Mouse (Mus musculus) lung, embryonic 15.5 days (tissue): ENCODE measurements around the gene Neo1. TPM values are rescaled to one million over a fixed set of nuclear protein-coding genes. Genes with fewer than 3 reads are reported as not detected.
"Not testable (repeated sequence)": the region's sequence is repeated elsewhere in the genome, so short reads cannot be mapped to it uniquely, and the experiment has no call there.

Experiments used
- ATAC-seq: fragments of 200-750 bp; cut with Nextera tagmentation; 2 replicates; pipeline ENCODE4 v1.8.0; 2017; ENCODE audit warnings: moderate number of reproducible peaks, borderline replicate concordance; ENCODE audit not compliant: low FRiP score, low TSS enrichment; ENCODE audit errors: extremely low read depth
- H3K27ac ChIP-seq: fragments of 300-500 bp; sonication (generic); 2 replicates; pipeline ENCODE4 v1.5.1; 2015; ENCODE audit warnings: moderate library complexity, mild to moderate bottlenecking, inconsistent platforms
- H3K27me3 ChIP-seq: fragments of 300-500 bp; sonication (generic); 2 replicates; pipeline ENCODE4 v1.6.1; 2015; ENCODE audit warnings: inconsistent platforms
- H3K36me3 ChIP-seq: fragments of 300-500 bp; sonication (generic); 2 replicates; pipeline ENCODE4 v1.6.1; 2015; ENCODE audit warnings: inconsistent platforms
- H3K4me1 ChIP-seq: fragments of 300-500 bp; sonication (generic); 2 replicates; pipeline ENCODE4 v1.6.1; 2015; ENCODE audit warnings: inconsistent platforms
- H3K4me2 ChIP-seq: fragments of 300-500 bp; sonication (generic); 2 replicates; pipeline ENCODE4 v1.6.1; 2015; ENCODE audit warnings: inconsistent platforms, mild to moderate bottlenecking, moderate library complexity
- H3K4me3 ChIP-seq: fragments of 300-500 bp; sonication (generic); 2 replicates; pipeline ENCODE4 v1.5.1; 2015; ENCODE audit warnings: mild to moderate bottlenecking, inconsistent platforms
- H3K9ac ChIP-seq: fragments of 300-500 bp; sonication (generic); 2 replicates; pipeline ENCODE4 v1.6.1; 2015; ENCODE audit warnings: inconsistent platforms
- H3K9me3 ChIP-seq: fragments of 300-500 bp; sonication (generic); 2 replicates; pipeline ENCODE4 v1.6.1; 2016; ENCODE audit warnings: inconsistent platforms
- WGBS: fragments of 180-500 bp; shearing (Covaris S2); methylation state at CpG from one replicate; pipeline ENCODE4 v1.1.7; 2015; 5-methylcytosine and 5-hydroxymethylcytosine counted together
- polyA plus RNA-seq: library from polyadenylated mRNA; unstranded; fragments of >200 nt; fragmentation: Nextera tagmentation; extraction: Ambion mirVana; gene quantifications from 2 replicates; pipeline ENCODE4 v1.2.1, GENCODE M21; 2015

The Neo1 gene
- polyA plus RNA-seq, 1 experiment from 2014 or later = 44.0 TPM

- WGBS = 84% methylated on average over 2 of the region's 2 CpGs
- not testable (repeated sequence) for H3K9me3 ChIP-seq
Measured at GRCm38 (mm10) chr9:58971154-58971553, 65.1 kb downstream of the Neo1 start.

GRCm38 (mm10) chr9:58967371-58967770 is 68.9 kb downstream of the Neo1 start:
- 44% methylated on average over 2 of the region's 2 CpGs for WGBS
- no peak for ATAC-seq

More at GRCm38 (mm10) chr9:58971154-58971553, 65.1 kb downstream of the Neo1 start:
- ATAC-seq, H3K4me2 ChIP-seq, H3K9ac ChIP-seq, H3K4me3 ChIP-seq, H3K27me3 ChIP-seq, H3K36me3 ChIP-seq, H3K4me1 ChIP-seq, H3K27ac ChIP-seq: not testable (repeated sequence)

GRCm38 (mm10) chr9:58955507-58955906 is 80.7 kb downstream of the Neo1 start:
- ATAC-seq = no peak
- H3K27ac ChIP-seq = no peak overlapping the region
- no peaks in the 10 kb centered on the region for H3K9me3 ChIP-seq
- no peaks in the 10 kb centered on the region for H3K27me3 ChIP-seq
- no peak overlapping the region for H3K9ac ChIP-seq
- no peak overlapping the region for H3K4me3 ChIP-seq
- peaks cover 8% of the 10 kb centered on the region; the same call in 1 of the 2 replicates for H3K36me3 ChIP-seq
- WGBS = 64% methylated on average over 3 of the region's 3 CpGs
- H3K4me1 ChIP-seq = no peaks in the 10 kb centered on the region
- H3K4me2 ChIP-seq = no peak overlapping the region

More at GRCm38 (mm10) chr9:58967371-58967770, 68.9 kb downstream of the Neo1 start:
- Histone ChIP-seq H3K27me3 (no peaks in the 10 kb centered on the region), H3K9me3 (no peaks in the 10 kb centered on the region), H3K9ac (no peak overlapping the region), H3K27ac (no peak overlapping the region), H3K4me2 (no peak overlapping the region), H3K36me3 (no peaks in the 10 kb centered on the region), H3K4me3 (no peak overlapping the region), H3K4me1 (no peaks in the 10 kb centered on the region)

GRCm38 (mm10) chr9:58945910-58946309 is 90.3 kb downstream of the Neo1 start:
- 90% methylated on average over 1 of the region's 1 CpGs for WGBS
- not testable (repeated sequence) for H3K4me1 ChIP-seq, H3K4me3 ChIP-seq, H3K9ac ChIP-seq, H3K27me3 ChIP-seq, ATAC-seq, H3K36me3 ChIP-seq, H3K4me2 ChIP-seq, H3K27ac ChIP-seq, H3K9me3 ChIP-seq

- no peak for ATAC-seq
- 35% methylated on average over 2 of the region's 2 CpGs for WGBS
Measured at GRCm38 (mm10) chr9:58934776-58935175, 101.5 kb downstream of the Neo1 start.

GRCm38 (mm10) chr9:58928103-58928502 is 108.1 kb downstream of the Neo1 start:
- no peak overlapping the region for H3K27ac ChIP-seq
- no peak overlapping the region for H3K4me3 ChIP-seq
- H3K27me3 ChIP-seq = no peaks in the 10 kb centered on the region
- H3K9ac ChIP-seq = no peak overlapping the region
- H3K9me3 ChIP-seq = no peaks in the 10 kb centered on the region
- H3K36me3 ChIP-seq = 0 out of 2 replicates have a peak, but pooled peaks cover 4% of the 10 kb centered on the region
- H3K4me2 ChIP-seq = no peak overlapping the region
- 15% methylated on average over 1 of the region's 1 CpGs for WGBS
- no peak for ATAC-seq
- no peaks in the 10 kb centered on the region for H3K4me1 ChIP-seq

More at GRCm38 (mm10) chr9:58934776-58935175, 101.5 kb downstream of the Neo1 start:
- H3K27me3 ChIP-seq = no peaks in the 10 kb centered on the region
- no peak overlapping the region for H3K4me3 ChIP-seq
- H3K4me2 ChIP-seq = no peak overlapping the region
- no peaks in the 10 kb centered on the region for H3K36me3 ChIP-seq
- no peaks in the 10 kb centered on the region for H3K9me3 ChIP-seq
- no peaks in the 10 kb centered on the region for H3K4me1 ChIP-seq
- H3K9ac ChIP-seq = no peak overlapping the region
- no peak overlapping the region for H3K27ac ChIP-seq

GRCm38 (mm10) chr9:58902869-58903585 is 133.2 kb downstream of the Neo1 start:
- 64% methylated on average over 6 of the region's 6 CpGs for WGBS
- no peak overlapping the region for H3K4me2 ChIP-seq
- peaks cover 32% of the 10 kb centered on the region for H3K36me3 ChIP-seq
- no peaks in the 10 kb centered on the region for H3K4me1 ChIP-seq
- H3K4me3 ChIP-seq = no peak overlapping the region
- H3K9ac ChIP-seq = no peak overlapping the region
- no peak overlapping the region for H3K27ac ChIP-seq
- no peaks in the 10 kb centered on the region for H3K9me3 ChIP-seq
- no peaks in the 10 kb centered on the region for H3K27me3 ChIP-seq
- no peak for ATAC-seq

GRCm38 (mm10) chr9:58899602-58900001 is 136.6 kb downstream of the Neo1 start:
- Histone ChIP-seq H3K27ac (no peak overlapping the region), H3K27me3 (no peaks in the 10 kb centered on the region), H3K4me3 (no peak overlapping the region), H3K9me3 (no peaks in the 10 kb centered on the region), H3K36me3 (peaks cover 23% of the 10 kb centered on the region; the same call in 1 of the 2 replicates), H3K4me1 (no peaks in the 10 kb centered on the region), H3K9ac (no peak overlapping the region), H3K4me2 (no peak overlapping the region)
- ATAC-seq = no peak

GRCm38 (mm10) chr9:58891840-58892640 is 144.2 kb downstream of the Neo1 start:
- Histone ChIP-seq H3K9me3 (no peaks in the 10 kb centered on the region), H3K36me3 (peaks cover 39% of the 10 kb centered on the region), H3K4me1 (no peaks in the 10 kb centered on the region), H3K27me3 (no peaks in the 10 kb centered on the region), H3K4me2 (no peak overlapping the region), H3K4me3 (no peak overlapping the region), H3K27ac (no peak overlapping the region), H3K9ac (no peak overlapping the region)
- WGBS = 82% methylated on average over 6 of the region's 6 CpGs
- ATAC-seq = no peak

- H3K36me3 ChIP-seq = peaks cover 44% of the 10 kb centered on the region
- H3K4me1 ChIP-seq = no peaks in the 10 kb centered on the region
- no peak overlapping the region for H3K4me3 ChIP-seq
- H3K27ac ChIP-seq = no peak overlapping the region
- no peak overlapping the region for H3K9ac ChIP-seq
- no peaks in the 10 kb centered on the region for H3K9me3 ChIP-seq
- no peaks in the 10 kb centered on the region for H3K27me3 ChIP-seq
- H3K4me2 ChIP-seq = no peak overlapping the region
- WGBS = 88% methylated on average over 8 of the region's 8 CpGs
- ATAC-seq = no peak
Measured at GRCm38 (mm10) chr9:58890893-58891292, 145.3 kb downstream of the Neo1 start.

GRCm38 (mm10) chr9:58889782-58890448 is 146.3 kb downstream of the Neo1 start:
- no peak overlapping the region for H3K9ac ChIP-seq
- no peak overlapping the region for H3K4me3 ChIP-seq
- no peak overlapping the region for H3K4me2 ChIP-seq
- no peak overlapping the region for H3K27ac ChIP-seq
- peaks cover 40% of the 10 kb centered on the region for H3K36me3 ChIP-seq
- no peak for ATAC-seq
- no peaks in the 10 kb centered on the region for H3K4me1 ChIP-seq
- WGBS = 84% methylated on average over 12 of the region's 12 CpGs
- H3K27me3 ChIP-seq = no peaks in the 10 kb centered on the region
- no peaks in the 10 kb centered on the region for H3K9me3 ChIP-seq

GRCm38 (mm10) chr9:58882686-58883085 is 153.6 kb downstream of the Neo1 start:
- Histone ChIP-seq H3K4me2 (no peak overlapping the region), H3K9ac (no peak overlapping the region), H3K27ac (no peak overlapping the region), H3K27me3 (no peaks in the 10 kb centered on the region), H3K4me1 (no peaks in the 10 kb centered on the region), H3K4me3 (no peak overlapping the region), H3K9me3 (no peaks in the 10 kb centered on the region), H3K36me3 (peaks cover 31% of the 10 kb centered on the region)
- 67% methylated on average over 1 of the region's 1 CpGs for WGBS
- no peak for ATAC-seq
